Mouse (Mus musculus) E14TG2a.4 (cell line): Measurements from ENCODE around the gene Bmp15.

ENCODE experiments used
- H3K27me3 ChIP-seq: 2 replicates; pipeline ENCODE4 v1.6.1; 2014; ENCODE audit warnings: low read length, control low read depth; ENCODE audit not compliant: insufficient read depth
- H3K36me3 ChIP-seq: 2 replicates; pipeline ENCODE4 v1.6.1; 2014; ENCODE audit warnings: low read length, control low read depth; ENCODE audit not compliant: insufficient read depth
- H3K4me1 ChIP-seq: replicated peaks from 2 replicates; pipeline ENCODE4 v1.6.1; 2014; ENCODE audit warnings: low read depth, low read length, control low read depth
- H3K4me3 ChIP-seq: replicated peaks from 2 replicates; pipeline ENCODE4 v1.5.1; 2014; ENCODE audit warnings: mild to moderate bottlenecking, low read length
- H3K9me3 ChIP-seq: 2 replicates; pipeline ENCODE4 v1.6.1; 2014; ENCODE audit warnings: low read length, control low read depth
- CTCF ChIP-seq: conservative IDR thresholded peaks from 2 replicates; pipeline ENCODE4 v1.5.1; 2014; ENCODE audit warnings: low read length
- NANOG ChIP-seq: IDR thresholded peaks from 2 replicates; pipeline ENCODE4 v1.6.1; 2014; ENCODE audit warnings: borderline replicate concordance, low read length, mixed read lengths
- POU5F1 ChIP-seq: IDR thresholded peaks from 2 replicates; pipeline ENCODE4 v1.6.1; 2014; ENCODE audit warnings: low read length, borderline replicate concordance

Gene Bmp15

DNA sequence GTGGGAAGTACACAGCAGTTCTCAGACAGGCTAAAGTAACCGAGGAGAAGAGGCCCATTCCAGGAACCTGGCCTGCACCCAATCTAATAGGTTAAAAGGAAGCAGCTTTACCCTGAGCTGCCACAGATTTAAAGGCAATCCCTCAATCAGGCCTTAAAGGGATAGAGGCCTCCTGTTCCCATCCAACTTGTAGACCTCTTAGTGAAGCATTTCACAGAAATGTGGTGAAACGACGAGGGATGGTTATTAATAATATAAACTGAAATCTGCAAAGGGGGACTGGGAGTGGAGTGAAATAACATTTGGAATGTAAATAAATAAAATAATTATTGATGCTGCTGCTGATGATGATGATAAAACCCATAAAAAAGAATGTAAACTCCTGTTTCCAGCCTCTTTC is at the start of gene Bmp15:
Bmp15 (minus strand) TSS at position 101 of the 400 bp plus-strand sequence.
- Histone ChIP-seq H3K4me1 (peaks cover 18% of the 10 kb centered on the region), H3K27me3 (no peaks in the 10 kb centered on the region), H3K9me3 (no peaks in the 10 kb centered on the region), H3K36me3 (no peaks in the 10 kb centered on the region), H3K4me3 (no peak within 1 kb of the TSS)
- no peak for TF ChIP-seq POU5F1

DNA sequence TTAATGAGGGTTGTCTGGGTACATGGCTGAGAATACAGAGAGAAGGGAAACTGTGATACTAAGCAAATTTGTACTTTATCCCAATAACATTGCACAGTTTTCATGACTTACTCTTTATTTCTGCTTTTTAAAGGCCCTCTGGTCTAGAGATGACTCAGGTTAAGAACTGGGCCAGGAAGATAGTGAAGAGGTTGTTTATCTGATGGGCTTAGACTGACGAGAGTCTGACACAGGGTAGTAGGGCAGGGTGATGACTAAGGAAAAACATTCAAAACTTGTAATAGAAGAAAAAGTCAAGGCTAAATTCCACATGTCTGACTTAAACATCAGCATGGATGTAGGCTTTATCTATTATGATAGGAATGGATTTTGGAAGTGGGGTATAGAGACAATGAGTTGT is 48.3 kb upstream of the Bmp15 start:
- no peaks in the 10 kb centered on the region for H3K4me1 ChIP-seq
- TF ChIP-seq NANOG (no peak), CTCF (no peak), POU5F1 (no peak)
- H3K4me3 ChIP-seq = no peak overlapping the region
- H3K9me3 ChIP-seq = no peaks in the 10 kb centered on the region
- no peaks in the 10 kb centered on the region for H3K36me3 ChIP-seq
- H3K27me3 ChIP-seq = no peaks in the 10 kb centered on the region

DNA sequence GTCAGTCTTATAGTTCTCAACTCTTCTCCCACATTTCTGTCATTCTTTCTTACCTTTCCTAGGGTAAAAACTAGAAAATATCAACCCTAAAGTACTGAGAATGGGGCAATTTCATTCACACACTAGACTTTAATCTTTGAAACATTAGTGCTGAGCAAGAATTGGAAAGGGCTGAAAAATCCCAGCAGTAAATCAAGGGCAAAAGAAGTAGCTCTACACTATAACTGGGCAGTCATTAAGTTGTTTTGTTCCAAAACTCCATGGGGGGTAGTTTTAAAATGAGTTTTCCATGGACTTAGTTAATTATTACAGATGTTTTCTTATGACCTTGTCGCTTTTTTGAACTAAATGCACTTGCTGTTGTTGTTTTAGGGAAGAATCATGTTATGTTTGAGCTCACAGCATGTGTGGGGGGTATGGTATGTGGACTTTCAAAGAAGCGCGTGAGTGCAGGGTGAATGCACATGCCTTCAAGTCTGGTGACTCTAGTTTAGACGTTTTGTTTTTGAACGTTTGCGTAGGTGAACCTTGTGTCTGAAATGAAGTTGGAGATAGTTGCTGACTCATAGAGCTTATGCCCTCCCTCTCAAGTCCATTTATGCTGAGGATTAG is 37.1 kb upstream of the Bmp15 start:
- no peak overlapping the region for H3K4me3 ChIP-seq
- no peaks in the 10 kb centered on the region for H3K9me3 ChIP-seq
- no peak for TF ChIP-seq CTCF
- no peak for TF ChIP-seq NANOG
- TF ChIP-seq POU5F1 = no peak
- H3K27me3 ChIP-seq = no peaks in the 10 kb centered on the region
- no peaks in the 10 kb centered on the region for H3K4me1 ChIP-seq
- H3K36me3 ChIP-seq = no peaks in the 10 kb centered on the region

DNA sequence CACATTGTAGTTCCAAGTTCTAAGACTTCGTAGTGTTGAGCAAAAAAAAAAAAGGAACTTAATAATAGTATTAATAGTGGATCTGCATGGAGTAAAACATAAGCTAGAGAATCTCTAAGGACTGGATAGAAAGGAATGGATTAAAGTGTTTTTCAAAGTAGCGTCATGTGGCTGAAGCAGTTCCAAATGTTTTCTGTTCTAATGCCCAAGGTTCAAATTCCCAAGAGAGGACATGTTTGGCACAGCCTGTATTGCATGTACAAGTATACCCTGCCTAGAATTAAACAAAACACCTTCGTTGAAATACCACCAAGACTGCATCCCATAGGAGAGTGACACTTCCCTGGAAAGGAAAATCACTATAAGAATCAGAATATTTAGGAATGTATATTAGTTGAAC is 36.4 kb upstream of the Bmp15 start:
- no peaks in the 10 kb centered on the region for H3K9me3 ChIP-seq
- H3K4me3 ChIP-seq = no peak overlapping the region
- H3K36me3 ChIP-seq = no peaks in the 10 kb centered on the region
- TF ChIP-seq POU5F1 = no peak
- TF ChIP-seq NANOG = no peak
- no peak for TF ChIP-seq CTCF
- no peaks in the 10 kb centered on the region for H3K27me3 ChIP-seq
- no peaks in the 10 kb centered on the region for H3K4me1 ChIP-seq

DNA sequence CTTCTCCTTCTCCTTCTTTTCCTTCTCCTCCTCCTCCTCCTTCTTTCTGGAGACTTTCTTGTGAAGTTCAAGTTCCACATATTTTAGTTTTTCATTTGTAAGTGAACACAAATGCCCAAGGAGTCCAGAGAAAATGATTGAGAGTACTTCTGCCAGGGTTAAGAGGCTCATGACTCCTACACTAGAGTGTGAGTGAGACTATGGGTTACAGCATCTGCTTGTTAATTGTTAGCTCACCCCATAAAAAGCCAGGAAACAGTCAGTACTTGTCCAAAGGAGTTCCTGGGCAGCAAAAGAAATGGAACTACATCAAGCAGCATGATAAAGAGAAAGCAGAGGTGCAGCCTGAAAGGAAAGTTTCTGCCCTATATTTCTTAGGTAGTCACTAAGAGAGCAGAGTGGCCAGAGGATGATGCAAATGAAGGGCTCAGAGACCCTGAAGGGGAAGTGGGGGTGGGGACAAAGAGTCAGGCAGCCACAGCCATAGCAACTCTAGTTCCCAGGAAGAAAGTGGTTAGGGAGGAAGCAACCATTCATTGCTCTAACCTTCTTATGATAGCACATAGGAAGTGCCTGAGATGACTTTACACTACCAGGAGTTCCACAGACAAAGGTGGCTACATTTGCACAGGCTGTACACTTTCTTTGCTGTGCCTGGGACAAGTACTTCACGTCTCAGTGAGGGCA is 24.9 kb upstream of the Bmp15 start:
- Histone ChIP-seq H3K27me3 (no peaks in the 10 kb centered on the region), H3K4me3 (no peak overlapping the region), H3K36me3 (no peaks in the 10 kb centered on the region), H3K4me1 (no peaks in the 10 kb centered on the region), H3K9me3 (no peaks in the 10 kb centered on the region)
- TF ChIP-seq POU5F1 (no peak), CTCF (no peak), NANOG (no peak)

DNA sequence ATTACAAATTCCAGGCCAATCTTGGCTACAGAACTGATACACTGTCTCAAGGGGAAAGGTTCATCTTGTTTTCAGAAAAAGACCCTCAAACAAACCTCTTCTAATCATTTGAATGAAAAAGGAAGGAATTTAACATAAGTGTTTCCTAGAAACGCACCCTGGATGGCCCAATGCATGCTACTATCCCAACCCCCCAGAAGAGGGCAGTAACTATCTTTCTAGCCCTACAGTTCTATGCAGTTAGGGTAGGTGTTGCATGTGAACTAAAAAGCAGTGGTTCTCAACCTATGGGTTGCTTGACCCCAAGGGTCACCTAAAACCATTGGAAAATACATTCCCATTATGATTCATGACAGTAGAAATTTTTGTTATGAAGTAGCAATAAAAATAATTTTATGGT is 3.5 kb upstream of the Bmp15 start:
- Histone ChIP-seq H3K27me3 (no peaks in the 10 kb centered on the region), H3K4me1 (0 out of 2 replicates have a peak, but pooled peaks cover 10% of the 10 kb centered on the region), H3K4me3 (no peak overlapping the region), H3K9me3 (no peaks in the 10 kb centered on the region), H3K36me3 (no peaks in the 10 kb centered on the region)
- TF ChIP-seq POU5F1 = no peak
- TF ChIP-seq CTCF = peak; percentile 41
- TF ChIP-seq NANOG = no peak

DNA sequence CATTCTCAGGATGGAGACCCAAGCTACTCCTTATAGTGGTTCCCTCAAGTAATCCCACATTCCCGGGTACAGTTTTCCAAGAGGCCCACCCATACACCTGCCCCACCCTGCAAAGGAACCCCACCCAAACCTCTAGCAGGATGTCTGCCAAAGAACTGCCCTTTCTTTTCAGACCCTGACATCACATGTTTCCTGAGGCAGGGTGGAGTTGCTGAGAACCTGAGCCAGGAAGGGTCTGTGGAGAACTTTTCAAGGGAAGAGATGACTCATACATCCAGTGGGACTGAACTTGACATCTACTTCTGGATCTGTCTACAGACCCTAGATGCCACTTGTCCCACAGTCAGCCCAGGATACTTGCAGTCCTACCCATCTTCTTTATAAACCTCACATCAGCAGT is 2.8 kb downstream of the Bmp15 start:
- Histone ChIP-seq H3K27me3 (no peaks in the 10 kb centered on the region), H3K4me1 (peaks cover 13% of the 10 kb centered on the region), H3K9me3 (no peaks in the 10 kb centered on the region), H3K4me3 (no peak overlapping the region), H3K36me3 (no peaks in the 10 kb centered on the region)
- TF ChIP-seq NANOG = no peak
- TF ChIP-seq CTCF = no peak
- no peak for TF ChIP-seq POU5F1
